Comparison of ENCODE assay signal across 11 mouse cellular contexts in the genomic region with DNA sequence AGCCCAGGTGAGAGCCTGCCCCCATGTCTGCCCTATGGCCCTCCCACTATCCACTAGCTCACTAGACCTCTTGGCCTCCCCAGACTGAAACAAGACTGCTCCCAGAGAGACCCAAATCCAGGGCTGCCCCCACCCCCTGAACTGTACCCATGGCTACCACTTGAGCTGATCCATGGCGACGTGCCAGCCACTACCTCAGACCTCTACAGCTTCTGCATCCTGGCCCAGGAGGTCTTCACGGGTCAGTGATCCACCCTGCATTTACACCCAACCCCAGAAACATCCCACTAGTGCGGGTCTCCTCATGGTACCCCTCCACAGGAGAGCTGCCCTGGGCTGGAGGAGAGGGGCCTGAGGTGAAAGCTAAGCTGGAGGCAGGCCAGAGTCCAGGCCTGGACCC. TPM values are rescaled to one million over a fixed set of nuclear protein-coding genes. Genes with fewer than 3 reads are reported as not detected.
DNase-seq lines count a peak whose midpoint lies in the region; ATAC-seq lines count a peak whose summit lies in the region.
"Had no signal": no experiment of that assay in that cellular context is flagged by ENCODE, and none has a peak within 500 bp of the region (broad histone marks: within the 10 kb centered on the region; RNA-seq: fewer than 3 reads in every experiment).

No protein-coding gene starts in this region.

- no peak for ATAC-seq in midbrain, embryonic 15.5 days (replicated peaks)
- ATAC-seq in forebrain, embryonic 13.5 days, result peak; percentile 26
- ATAC-seq in kidney, embryonic 15.5 days (replicated peaks; ENCODE audit: low FRiP score), result 0 out of 2 replicates have a peak, but pooled peaks have one; percentile 19
- 0 out of 2 replicates have a peak, but pooled peaks have one; percentile 1 for ATAC-seq in neural tube, embryonic 13.5 days (ENCODE audit: low read depth)
- ATAC-seq: intestine, embryonic 15.5 days; lung, postnatal 0 days had no signal

- peaks cover 4% of the 10 kb centered on the region; the same call in 1 of the 2 replicates for H3K27me3 ChIP-seq in midbrain, embryonic 10.5 days (ENCODE audit: low read depth, poor library complexity, severe bottlenecking)
- no peaks in the 10 kb centered on the region for H3K27me3 ChIP-seq in midbrain, embryonic 15.5 days (replicated peaks)
- no peaks in the 10 kb centered on the region for H3K27me3 ChIP-seq in forebrain, embryonic 13.5 days
- H3K27me3 ChIP-seq in kidney, embryonic 15.5 days, result no peaks in the 10 kb centered on the region
- H3K27me3 ChIP-seq in neural tube, embryonic 13.5 days, result no peaks in the 10 kb centered on the region
- H3K27me3 ChIP-seq: intestine, embryonic 15.5 days; stomach, embryonic 15.5 days had no signal

- peaks cover 30% of the 10 kb centered on the region for H3K4me1 ChIP-seq in midbrain, embryonic 10.5 days
- H3K4me1 ChIP-seq in midbrain, embryonic 15.5 days, result peaks cover 9% of the 10 kb centered on the region; the same call in 1 of the 2 replicates
- 0 out of 2 replicates have a peak, but pooled peaks cover 13% of the 10 kb centered on the region for H3K4me1 ChIP-seq in forebrain, embryonic 13.5 days
- H3K4me1 ChIP-seq in kidney, embryonic 15.5 days, result peaks cover 46% of the 10 kb centered on the region
- no peaks in the 10 kb centered on the region for H3K4me1 ChIP-seq in neural tube, embryonic 13.5 days (replicated peaks)
- H3K4me1 ChIP-seq: intestine, embryonic 15.5 days; stomach, embryonic 15.5 days had no signal

- no peak for DNase-seq in midbrain, embryonic 10.5 days (ENCODE audit: low spot score)
- DNase-seq in right cerebral cortex, adult 18-20 months, result no peak
- no peak for DNase-seq in yolk sac, embryonic 10.5 days (ENCODE audit: low spot score)

- peak overlapping the region; percentile 2; the same call in 1 of the 2 replicates for H3K27ac ChIP-seq in midbrain, embryonic 10.5 days (replicated peaks)
- no peak overlapping the region for H3K27ac ChIP-seq in midbrain, embryonic 15.5 days
- no peak overlapping the region for H3K27ac ChIP-seq in forebrain, embryonic 13.5 days
- no peak overlapping the region for H3K27ac ChIP-seq in kidney, embryonic 15.5 days
- peak overlapping the region; percentile 18; the same call in 1 of the 2 replicates for H3K27ac ChIP-seq in neural tube, embryonic 13.5 days (replicated peaks)
- H3K27ac ChIP-seq: intestine, embryonic 15.5 days; stomach, embryonic 15.5 days had no signal

- 72% methylated on average over 4 of the region's 4 CpGs for WGBS in midbrain, embryonic 10.5 days
- WGBS in midbrain, embryonic 15.5 days, result 42% methylated on average over 4 of the region's 4 CpGs
- WGBS in forebrain, embryonic 13.5 days, result 64% methylated on average over 4 of the region's 4 CpGs
- WGBS in kidney, embryonic 15.5 days, result 47% methylated on average over 4 of the region's 4 CpGs
- 73% methylated on average over 4 of the region's 4 CpGs for WGBS in neural tube, embryonic 13.5 days

- H3K4me2 ChIP-seq in midbrain, embryonic 15.5 days, result no peak overlapping the region
- H3K4me2 ChIP-seq in forebrain, embryonic 13.5 days, result no peak overlapping the region
- H3K4me2 ChIP-seq in kidney, embryonic 15.5 days, result no peak overlapping the region
- no peak overlapping the region for H3K4me2 ChIP-seq in neural tube, embryonic 13.5 days
- H3K4me2 ChIP-seq: intestine, embryonic 15.5 days; stomach, embryonic 15.5 days had no signal

- no peak overlapping the region for H3K9ac ChIP-seq in midbrain, embryonic 15.5 days
- peak overlapping the region; percentile 14 for H3K9ac ChIP-seq in forebrain, embryonic 13.5 days
- H3K9ac ChIP-seq in kidney, embryonic 15.5 days, result no peak overlapping the region
- H3K9ac ChIP-seq in neural tube, embryonic 13.5 days, result no peak overlapping the region
- H3K9ac ChIP-seq: intestine, embryonic 15.5 days; stomach, embryonic 15.5 days had no signal

- H3K9me3 ChIP-seq in midbrain, embryonic 10.5 days (replicated peaks), result no peaks in the 10 kb centered on the region
- no peaks in the 10 kb centered on the region for H3K9me3 ChIP-seq in midbrain, embryonic 15.5 days
- H3K9me3 ChIP-seq in forebrain, embryonic 13.5 days (replicated peaks), result no peaks in the 10 kb centered on the region
- H3K9me3 ChIP-seq in kidney, embryonic 15.5 days (replicated peaks), result no peaks in the 10 kb centered on the region
- H3K9me3 ChIP-seq in neural tube, embryonic 13.5 days, result no peaks in the 10 kb centered on the region
- H3K9me3 ChIP-seq: intestine, embryonic 15.5 days; stomach, embryonic 15.5 days had no signal

- H3K4me3 ChIP-seq in midbrain, embryonic 10.5 days, result no peak overlapping the region
- no peak overlapping the region for H3K4me3 ChIP-seq in midbrain, embryonic 15.5 days
- H3K4me3 ChIP-seq in forebrain, embryonic 13.5 days, result no peak overlapping the region
- no peak overlapping the region for H3K4me3 ChIP-seq in kidney, embryonic 15.5 days (replicated peaks)
- no peak overlapping the region for H3K4me3 ChIP-seq in neural tube, embryonic 13.5 days
- H3K4me3 ChIP-seq: intestine, embryonic 15.5 days; stomach, embryonic 15.5 days had no signal

- H3K36me3 ChIP-seq in midbrain, embryonic 10.5 days, result peaks cover 30% of the 10 kb centered on the region
- H3K36me3 ChIP-seq in midbrain, embryonic 15.5 days (replicated peaks), result peaks cover 24% of the 10 kb centered on the region; the same call in 1 of the 2 replicates
- H3K36me3 ChIP-seq in forebrain, embryonic 13.5 days (ENCODE audit: poor library complexity, severe bottlenecking), result peaks cover 36% of the 10 kb centered on the region
- H3K36me3 ChIP-seq in kidney, embryonic 15.5 days, result peaks cover 27% of the 10 kb centered on the region
- H3K36me3 ChIP-seq in neural tube, embryonic 13.5 days, result peaks cover 32% of the 10 kb centered on the region

RNA-seq across cellular contexts. Expression of gene Arhgap33, which starts 14.5 kb away (rescaled TPM):
- polyA plus RNA-seq in midbrain, embryonic 10.5 days (2016; fragmentation: Nextera tagmentation; extraction: Ambion mirVana), result 36.6 and 62.0 TPM in 2 replicates
- 144 and 158 TPM in 2 replicates for polyA plus RNA-seq in midbrain, embryonic 15.5 days (2015; fragmentation: Nextera tagmentation; extraction: Ambion mirVana)
- 80.6 and 88.7 TPM in 2 replicates for polyA plus RNA-seq in forebrain, embryonic 13.5 days (2015; fragmentation: Nextera tagmentation; extraction: Ambion mirVana)
- 11.7 and 16.0 TPM in 2 replicates for polyA plus RNA-seq in kidney, embryonic 15.5 days (2015; fragmentation: Nextera tagmentation; extraction: Ambion mirVana)
- 86.8 and 95.2 TPM in 2 replicates for polyA plus RNA-seq in neural tube, embryonic 13.5 days (2015; fragmentation: Nextera tagmentation; extraction: Ambion mirVana)

RNA-seq across cellular contexts. Expression of gene Prodh2, which starts 27.0 kb away (rescaled TPM):
- polyA plus RNA-seq in midbrain, embryonic 10.5 days (2016; fragmentation: Nextera tagmentation; extraction: Ambion mirVana), result not detected in 2 replicates
- not detected in 2 replicates for polyA plus RNA-seq in midbrain, embryonic 15.5 days (2015; fragmentation: Nextera tagmentation; extraction: Ambion mirVana)
- polyA plus RNA-seq in forebrain, embryonic 13.5 days (2015; fragmentation: Nextera tagmentation; extraction: Ambion mirVana), result 0.31 TPM in 1 of 2 replicates, not detected in the other
- polyA plus RNA-seq in kidney, embryonic 15.5 days (2015; fragmentation: Nextera tagmentation; extraction: Ambion mirVana), result 12.8 and 14.4 TPM in 2 replicates
- not detected in 2 replicates for polyA plus RNA-seq in neural tube, embryonic 13.5 days (2015; fragmentation: Nextera tagmentation; extraction: Ambion mirVana)
- polyA plus RNA-seq: embryonic facial prominence, embryonic 11.5 days; lung, postnatal 0 days had no signal

RNA-seq across cellular contexts. Expression of gene Hspb6, which starts 31.6 kb away (rescaled TPM):
- polyA plus RNA-seq in midbrain, embryonic 10.5 days (2016; fragmentation: Nextera tagmentation; extraction: Ambion mirVana), result 6.1 and 6.2 TPM in 2 replicates
- 7.8 and 9.9 TPM in 2 replicates for polyA plus RNA-seq in midbrain, embryonic 15.5 days (2015; fragmentation: Nextera tagmentation; extraction: Ambion mirVana)
- 11.0 and 12.1 TPM in 2 replicates for polyA plus RNA-seq in forebrain, embryonic 13.5 days (2015; fragmentation: Nextera tagmentation; extraction: Ambion mirVana)
- polyA plus RNA-seq in kidney, embryonic 15.5 days (2015; fragmentation: Nextera tagmentation; extraction: Ambion mirVana), result 12.8 and 20.1 TPM in 2 replicates
- polyA plus RNA-seq in neural tube, embryonic 13.5 days (2015; fragmentation: Nextera tagmentation; extraction: Ambion mirVana), result 6.6 TPM in 2 replicates

RNA-seq across cellular contexts. Expression of gene Proser3, which starts 31.7 kb away (rescaled TPM):
- 13.4 and 17.1 TPM in 2 replicates for polyA plus RNA-seq in midbrain, embryonic 10.5 days (2016; fragmentation: Nextera tagmentation; extraction: Ambion mirVana)
- polyA plus RNA-seq in midbrain, embryonic 15.5 days (2015; fragmentation: Nextera tagmentation; extraction: Ambion mirVana), result 7.7 and 9.4 TPM in 2 replicates
- polyA plus RNA-seq in forebrain, embryonic 13.5 days (2015; fragmentation: Nextera tagmentation; extraction: Ambion mirVana), result 14.8 and 17.5 TPM in 2 replicates
- 14.1 and 18.6 TPM in 2 replicates for polyA plus RNA-seq in kidney, embryonic 15.5 days (2015; fragmentation: Nextera tagmentation; extraction: Ambion mirVana)
- polyA plus RNA-seq in neural tube, embryonic 13.5 days (2015; fragmentation: Nextera tagmentation; extraction: Ambion mirVana), result 6.7 and 8.6 TPM in 2 replicates

RNA-seq across cellular contexts. Expression of gene Lin37, which starts 39.2 kb away (rescaled TPM):
- polyA plus RNA-seq in midbrain, embryonic 10.5 days (2016; fragmentation: Nextera tagmentation; extraction: Ambion mirVana), result 45.9 and 46.7 TPM in 2 replicates
- polyA plus RNA-seq in midbrain, embryonic 15.5 days (2015; fragmentation: Nextera tagmentation; extraction: Ambion mirVana), result 53.6 and 63.8 TPM in 2 replicates
- 53.0 and 65.1 TPM in 2 replicates for polyA plus RNA-seq in forebrain, embryonic 13.5 days (2015; fragmentation: Nextera tagmentation; extraction: Ambion mirVana)
- 37.6 and 40.5 TPM in 2 replicates for polyA plus RNA-seq in kidney, embryonic 15.5 days (2015; fragmentation: Nextera tagmentation; extraction: Ambion mirVana)
- 60.9 and 62.9 TPM in 2 replicates for polyA plus RNA-seq in neural tube, embryonic 13.5 days (2015; fragmentation: Nextera tagmentation; extraction: Ambion mirVana)

Comparison
In these comparisons a context has a peak if more than half of its experiments do, and no peak if none do; other contexts are left out.
1. H3K27ac ChIP-seq: peak in midbrain, embryonic 10.5 days (single experiment) and neural tube, embryonic 13.5 days (single experiment); none in midbrain, embryonic 15.5 days (single experiment), forebrain, embryonic 13.5 days (single experiment) and kidney, embryonic 15.5 days (single experiment).
2. RNA of gene Prodh2, which starts 27.0 kb away (polyA plus RNA-seq): 12.8 to 14.4 TPM in kidney, embryonic 15.5 days; 0.31 TPM in forebrain, embryonic 13.5 days, not detected in midbrain, embryonic 10.5 days, not detected in midbrain, embryonic 15.5 days and not detected in neural tube, embryonic 13.5 days; every median in the first group is over 10 times any median in the second.